Mouse (Mus musculus) heart, postnatal 0 days (tissue): ENCODE measurements around the gene Cabp1.

Experiments used
- CTCF ChIP-seq: IDR thresholded peaks from 2 replicates; pipeline ENCODE4 v1.5.1; 2016; ENCODE audit warnings: antibody characterized with exemption, control low read depth, low read depth
- EP300 ChIP-seq: IDR thresholded peaks from 2 replicates; pipeline ENCODE4 v1.6.1; 2016; ENCODE audit warnings: antibody characterized with exemption, low read depth

GRCm38 (mm10) chr5:115120978-115121377, 73.2 kb downstream of the Cabp1 start:
- TF ChIP-seq CTCF = no peak
- no peak for TF ChIP-seq EP300
